Mouse (Mus musculus) myocyte (in vitro differentiated cells): ENCODE results near the gene Peli2. TPM values are rescaled to one million over a fixed set of nuclear protein-coding genes. Genes with fewer than 3 reads are reported as not detected.

Source experiments
- H3K27me3 ChIP-seq: one replicate; pipeline ENCODE4 v1.6.1; 2011; ENCODE audit not compliant: control insufficient read depth, insufficient read depth, insufficient read length
- H3K36me3 ChIP-seq: one replicate; pipeline ENCODE4 v1.6.1; 2011; ENCODE audit not compliant: control insufficient read depth, insufficient read depth
- H3K4me2 ChIP-seq: one replicate; pipeline ENCODE4 v1.6.1; 2011; ENCODE audit warnings: low read depth, control low read depth
- H3K4me3 ChIP-seq: one replicate; pipeline ENCODE4 v1.5.1; 2011; ENCODE audit warnings: mild to moderate bottlenecking, control low read depth, moderate library complexity
- H3K79me2 ChIP-seq: one replicate; pipeline ENCODE4 v1.6.1; 2011; ENCODE audit not compliant: control insufficient read depth, insufficient read depth
- H3ac ChIP-seq: one replicate; pipeline ENCODE4 v1.6.1; 2011; ENCODE audit not compliant: control insufficient read depth, insufficient read length
- CEBPB ChIP-seq: IDR thresholded peaks from 2 replicates; pipeline ENCODE4 v1.6.1; 2011; ENCODE audit warnings: mild to moderate bottlenecking, moderate library complexity; ENCODE audit not compliant: poor library complexity, insufficient read depth, severe bottlenecking
- E2F4 ChIP-seq: IDR thresholded peaks from one replicate; pipeline ENCODE4 v1.6.1; 2011; ENCODE audit warnings: mild to moderate bottlenecking, control low read depth, moderate library complexity; ENCODE audit not compliant: insufficient read depth
- MAX ChIP-seq: IDR thresholded peaks from one replicate; pipeline ENCODE4 v1.6.1; 2011; ENCODE audit warnings: low read depth, mild to moderate bottlenecking, control low read depth
- MYOD1 ChIP-seq, 3 experiments: IDR thresholded peaks; one replicate each; pipeline ENCODE4 v1.6.1; 2011; ENCODE audit warnings: control low read depth in 2 of 3, low read depth in 2 of 3, mild to moderate bottlenecking in 2 of 3, moderate library complexity in 1 of 3; ENCODE audit not compliant: insufficient read length in 2 of 3, control insufficient read depth in 1 of 3
- MYOG ChIP-seq, 3 experiments: IDR thresholded peaks; one replicate each; pipeline ENCODE4 v1.6.1; 2011; ENCODE audit warnings: control low read depth in 2 of 3, low read depth in 2 of 3, mild to moderate bottlenecking in 2 of 3; ENCODE audit not compliant: insufficient read length in 2 of 3, control insufficient read depth in 1 of 3, insufficient read depth in 1 of 3
- POLR2A ChIP-seq: IDR thresholded peaks from one replicate; pipeline ENCODE4 v1.6.1; 2011; ENCODE audit warnings: low read depth, mild to moderate bottlenecking, control low read depth, moderate library complexity; ENCODE audit not compliant: insufficient read length
- POLR2AphosphoS2 ChIP-seq: IDR thresholded peaks from one replicate; pipeline ENCODE4 v1.6.1; 2011; ENCODE audit warnings: low read depth, control low read depth; ENCODE audit not compliant: insufficient read length
- REST ChIP-seq: IDR thresholded peaks from one replicate; pipeline ENCODE4 v1.6.1; 2011; ENCODE audit warnings: mild to moderate bottlenecking, control low read depth, moderate library complexity; ENCODE audit not compliant: insufficient read depth, insufficient read length
- SRF ChIP-seq: IDR thresholded peaks from one replicate; pipeline ENCODE4 v1.6.1; 2011; ENCODE audit warnings: low read depth; ENCODE audit not compliant: control insufficient read depth, insufficient read length
- TCF12 ChIP-seq: IDR thresholded peaks from one replicate; pipeline ENCODE4 v1.6.1; 2011; ENCODE audit warnings: mild to moderate bottlenecking, control low read depth; ENCODE audit not compliant: poor library complexity, insufficient read depth, severe bottlenecking
- TCF3 ChIP-seq: IDR thresholded peaks from one replicate; pipeline ENCODE4 v1.6.1; 2011; ENCODE audit warnings: low read depth, control low read depth; ENCODE audit not compliant: insufficient read length
- USF1 ChIP-seq: IDR thresholded peaks from one replicate; pipeline ENCODE4 v1.6.1; 2011; ENCODE audit warnings: low read depth, mild to moderate bottlenecking, control low read depth, moderate library complexity
- polyA plus RNA-seq: library from polyadenylated mRNA; unstranded; fragments of >200 nt; fragmentation: generic; extraction: Trizol; gene quantifications from one replicate; pipeline ENCODE4 v1.2.1, GENCODE M21; 2012; ENCODE audit warnings: missing spikeins

Peli2 gene
- polyA plus RNA-seq, 1 experiment = 15.8 TPM

GRCm38 (mm10) chr14:48119012-48119647 lies 1.5 kb upstream of the Peli2 start:
- Histone ChIP-seq H3K4me2 (no peak overlapping the region), H3K79me2 (no peaks in the 10 kb centered on the region), H3ac (no peak overlapping the region), H3K36me3 (no peaks in the 10 kb centered on the region), H3K4me3 (no peak overlapping the region), H3K27me3 (no peaks in the 10 kb centered on the region)
- TF ChIP-seq MYOG (IDR thresholded peaks at IDR 0.05; ENCODE audit: control insufficient read depth in 1 of 3, insufficient read depth in 1 of 3, insufficient read length in 2 of 3, low read depth in 2 of 3) (no peak), POLR2AphosphoS2 (no peak), MYOD1 (IDR thresholded peaks at IDR 0.05; ENCODE audit: control insufficient read depth in 1 of 3, insufficient read length in 2 of 3, low read depth in 2 of 3) (no peak), TCF12 (no peak), REST (no peak), SRF (no peak), USF1 (no peak), E2F4 (no peak), MAX (no peak), TCF3 (no peak), POLR2A (no peak), CEBPB (no peak)

GRCm38 (mm10) chr14:48119648-48120270 lies 864 bp upstream of the Peli2 start:
- Histone ChIP-seq H3K4me2 (peak overlapping the region; percentile 80), H3ac (no peak overlapping the region), H3K27me3 (no peaks in the 10 kb centered on the region), H3K36me3 (no peaks in the 10 kb centered on the region), H3K79me2 (no peaks in the 10 kb centered on the region), H3K4me3 (peak overlapping the region; percentile 37)
- no peak for TF ChIP-seq E2F4
- no peak for TF ChIP-seq REST
- TF ChIP-seq POLR2AphosphoS2 = no peak
- TF ChIP-seq SRF = no peak
- TF ChIP-seq POLR2A = no peak
- TF ChIP-seq MYOD1 (IDR thresholded peaks at IDR 0.05; ENCODE audit: control insufficient read depth in 1 of 3, insufficient read length in 2 of 3, low read depth in 2 of 3) = no peak

GRCm38 (mm10) chr14:48120443-48120751 lies 226 bp upstream of the Peli2 start:
- TF ChIP-seq TCF3 (no peak), E2F4 (no peak), MYOD1 (IDR thresholded peaks at IDR 0.05; ENCODE audit: control insufficient read depth in 1 of 3, insufficient read length in 2 of 3, low read depth in 2 of 3) (no peak), CEBPB (no peak), SRF (no peak)
- no peaks in the 10 kb centered on the region for H3K27me3 ChIP-seq

GRCm38 (mm10) chr14:48121529-48122517 lies 1.2 kb downstream of the Peli2 start:
- H3K4me2 ChIP-seq = peak overlapping the region; percentile 68
- H3ac ChIP-seq = peak overlapping the region; percentile 93
- peak overlapping the region; percentile 37 for H3K4me3 ChIP-seq
- H3K36me3 ChIP-seq = no peaks in the 10 kb centered on the region
- no peaks in the 10 kb centered on the region for H3K27me3 ChIP-seq
- no peaks in the 10 kb centered on the region for H3K79me2 ChIP-seq
- no peak for TF ChIP-seq POLR2AphosphoS2
- no peak for TF ChIP-seq USF1
- TF ChIP-seq POLR2A = no peak
- no peak for TF ChIP-seq CEBPB
- no peak for TF ChIP-seq MYOD1 (IDR thresholded peaks at IDR 0.05; ENCODE audit: control insufficient read depth in 1 of 3, insufficient read length in 2 of 3, low read depth in 2 of 3)
- no peak for TF ChIP-seq MAX
- no peak for TF ChIP-seq TCF12
- no peak for TF ChIP-seq MYOG (IDR thresholded peaks at IDR 0.05; ENCODE audit: control insufficient read depth in 1 of 3, insufficient read depth in 1 of 3, insufficient read length in 2 of 3, low read depth in 2 of 3)
- no peak for TF ChIP-seq REST
- no peak for TF ChIP-seq E2F4
- TF ChIP-seq TCF3 = no peak
- no peak for TF ChIP-seq SRF

More at GRCm38 (mm10) chr14:48120443-48120751, 226 bp upstream of the Peli2 start:
- Histone ChIP-seq H3ac (peak overlapping the region; percentile 93), H3K36me3 (no peaks in the 10 kb centered on the region), H3K4me2 (peak overlapping the region; percentile 80), H3K4me3 (peak overlapping the region; percentile 37), H3K79me2 (no peaks in the 10 kb centered on the region)

DNA sequence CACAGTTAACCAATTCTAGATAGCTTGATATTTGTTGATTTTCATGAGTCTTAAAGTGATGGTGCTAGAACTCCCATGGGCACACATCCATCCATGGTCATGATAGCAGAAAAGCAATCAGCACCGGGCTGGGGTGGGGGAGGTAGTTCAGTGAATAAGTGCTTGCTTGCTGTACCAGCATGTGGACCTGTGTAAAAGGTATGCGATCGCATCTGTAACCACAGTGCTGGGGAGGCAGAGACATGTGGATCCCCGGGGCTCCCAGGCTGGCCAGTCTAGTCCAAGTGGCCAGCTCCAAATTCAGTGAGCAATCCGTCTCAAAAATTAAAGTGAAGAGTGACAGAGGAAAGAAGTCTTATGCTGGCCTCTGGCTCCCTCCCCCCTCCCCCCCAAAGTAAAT lies 3.4 kb downstream of the Peli2 start:
- Histone ChIP-seq H3K4me2 (no peak overlapping the region), H3ac (no peak overlapping the region), H3K4me3 (no peak overlapping the region), H3K36me3 (no peaks in the 10 kb centered on the region), H3K27me3 (no peaks in the 10 kb centered on the region), H3K79me2 (no peaks in the 10 kb centered on the region)
- TF ChIP-seq POLR2AphosphoS2 (no peak), POLR2A (no peak), CEBPB (no peak), MYOD1 (IDR thresholded peaks at IDR 0.05; ENCODE audit: control insufficient read depth in 1 of 3, insufficient read length in 2 of 3, low read depth in 2 of 3) (no peak), MAX (no peak), E2F4 (no peak)
